Mouse (Mus musculus) stomach, embryonic 16.5 days (tissue): ENCODE results near the gene Aoc2. TPM values are rescaled to one million over a fixed set of nuclear protein-coding genes. Genes with fewer than 3 reads are reported as not detected.

ENCODE experiments used
- ATAC-seq: fragments of 200-750 bp; cut with Nextera tagmentation; 2 replicates; pipeline ENCODE4 v1.8.0; 2017; ENCODE audit warnings: moderate number of reproducible peaks, moderate TSS enrichment; ENCODE audit not compliant: insufficient read depth, low FRiP score
- H3K27ac ChIP-seq: fragments of 300-500 bp; sonication (generic); 2 replicates; pipeline ENCODE4 v1.5.1; 2014; ENCODE audit warnings: low read length
- H3K27me3 ChIP-seq: fragments of 300-500 bp; sonication (generic); 2 replicates; pipeline ENCODE4 v1.6.1; 2014; ENCODE audit warnings: low read length, control low read depth, mixed read lengths; ENCODE audit not compliant: control insufficient read depth, insufficient read depth
- H3K36me3 ChIP-seq: fragments of 300-500 bp; sonication (generic); 2 replicates; pipeline ENCODE4 v1.6.1; 2014; ENCODE audit warnings: low read length; ENCODE audit not compliant: control insufficient read depth, insufficient read depth
- H3K4me1 ChIP-seq: fragments of 300-500 bp; sonication (generic); 2 replicates; pipeline ENCODE4 v1.6.1; 2014; ENCODE audit warnings: low read length, control low read depth, mixed read lengths; ENCODE audit not compliant: control insufficient read depth, insufficient read depth
- H3K4me2 ChIP-seq: fragments of 300-500 bp; sonication (generic); 2 replicates; pipeline ENCODE4 v1.6.1; 2014; ENCODE audit warnings: low read depth, low read length, mixed read lengths
- H3K4me3 ChIP-seq: fragments of 300-500 bp; sonication (generic); replicated peaks from 2 replicates; pipeline ENCODE4 v1.5.1; 2014; ENCODE audit warnings: mild to moderate bottlenecking, low read length
- H3K9ac ChIP-seq: fragments of 300-500 bp; sonication (generic); 2 replicates; pipeline ENCODE4 v1.6.1; 2014; ENCODE audit warnings: low read length
- H3K9me3 ChIP-seq: fragments of 300-500 bp; sonication (generic); replicated peaks from 2 replicates; pipeline ENCODE4 v1.6.1; 2016; ENCODE audit warnings: low read length, control low read depth; ENCODE audit not compliant: control insufficient read depth
- WGBS: fragments of 180-500 bp; shearing (Covaris S2); extraction: QIAGEN DNeasy Blood & Tissue Kit; methylation state at CpG from one replicate; pipeline ENCODE4 v1.1.7; 2014; 5-methylcytosine and 5-hydroxymethylcytosine counted together
- polyA plus RNA-seq: library from polyadenylated mRNA; unstranded; fragments of >200 nt; fragmentation: Nextera tagmentation; extraction: Ambion mirVana; gene quantifications from 2 replicates; pipeline ENCODE4 v1.2.1, GENCODE M21; 2015

Aoc2 gene
- polyA plus RNA-seq, 1 experiment from 2014 or later: 1.4 TPM

DNA sequence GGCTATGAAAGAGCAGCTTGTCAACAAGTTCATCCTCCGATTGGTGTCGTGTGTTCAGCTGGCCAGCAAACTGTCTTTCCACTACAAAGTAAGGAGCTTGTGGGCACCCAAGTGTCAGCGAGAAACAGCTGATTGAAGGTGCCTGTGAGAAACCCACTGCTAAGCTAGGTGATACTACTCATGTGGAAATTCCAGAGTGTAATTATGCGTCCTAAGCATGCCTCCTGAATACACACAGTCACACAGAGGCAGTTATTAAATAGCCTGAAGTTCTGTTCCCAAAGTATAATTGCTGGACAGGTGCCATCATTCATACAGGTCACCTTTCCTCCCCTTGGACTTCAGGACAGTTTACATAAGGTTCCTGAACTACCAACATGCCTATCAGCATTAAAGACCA lies 41.1 kb upstream of the Aoc2 start:
- H3K9ac ChIP-seq: no peak overlapping the region
- 64% methylated on average over 4 of the region's 4 CpGs for WGBS

DNA sequence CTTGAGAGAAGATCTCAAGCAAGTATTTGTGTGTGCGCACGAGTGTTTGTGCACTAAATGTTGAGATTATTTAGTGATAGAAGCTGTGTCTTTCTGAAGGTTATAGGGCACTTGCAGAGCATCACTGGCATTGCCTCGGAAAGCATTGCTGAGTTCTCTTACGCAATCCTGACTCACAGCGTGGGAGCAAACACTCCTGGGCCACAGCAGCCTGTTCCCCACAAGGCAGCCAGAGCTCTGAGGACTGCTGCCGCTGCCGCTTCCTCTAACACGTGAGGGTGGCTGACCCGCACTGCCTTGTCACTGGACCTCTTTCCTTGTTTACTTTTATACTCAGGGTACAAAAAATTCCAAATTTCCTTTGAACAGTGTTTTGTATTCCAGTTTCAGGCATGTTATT lies 37.6 kb upstream of the Aoc2 start:
- peaks cover 10% of the 10 kb centered on the region; the same call in 1 of the 2 replicates for H3K4me1 ChIP-seq
- no peaks in the 10 kb centered on the region for H3K27me3 ChIP-seq
- WGBS: 74% methylated on average over 9 of the region's 9 CpGs
- peaks cover 6% of the 10 kb centered on the region for H3K36me3 ChIP-seq
- ATAC-seq: no peak
- H3K9me3 ChIP-seq: no peaks in the 10 kb centered on the region
- H3K9ac ChIP-seq: no peak overlapping the region
- H3K27ac ChIP-seq: no peak overlapping the region
- H3K4me2 ChIP-seq: no peak overlapping the region
- H3K4me3 ChIP-seq: no peak overlapping the region

More for the DNA sequence above, 41.1 kb upstream of the Aoc2 start:
- no peak for ATAC-seq
- no peaks in the 10 kb centered on the region; the same call in 1 of the 2 replicates for H3K36me3 ChIP-seq
- no peak overlapping the region for H3K27ac ChIP-seq
- no peaks in the 10 kb centered on the region for H3K9me3 ChIP-seq
- H3K4me2 ChIP-seq: no peak overlapping the region
- H3K27me3 ChIP-seq: no peaks in the 10 kb centered on the region
- H3K4me3 ChIP-seq: no peak overlapping the region
- H3K4me1 ChIP-seq: peaks cover 14% of the 10 kb centered on the region

DNA sequence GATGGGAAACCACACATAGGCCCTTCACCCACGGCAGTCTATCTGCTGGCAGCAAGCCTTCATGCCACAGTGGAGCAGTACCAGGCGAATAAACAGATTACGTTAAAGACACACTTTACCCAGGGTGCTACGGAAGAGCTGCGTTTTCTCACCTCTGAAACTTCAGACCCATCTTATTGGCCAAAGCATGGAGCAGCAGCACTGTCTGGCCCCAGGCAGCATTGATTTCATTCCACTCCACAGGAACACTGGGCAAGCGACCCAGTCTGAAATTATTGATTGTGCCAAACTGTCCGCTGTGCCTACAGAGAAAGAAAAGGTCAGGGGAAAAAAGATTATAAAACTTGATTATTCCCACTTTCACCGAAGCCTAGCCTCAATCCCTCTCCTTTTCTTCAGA lies 33.6 kb upstream of the Aoc2 start:
- WGBS: 93% methylated on average over 8 of the region's 8 CpGs
- Histone ChIP-seq H3K27me3 (no peaks in the 10 kb centered on the region), H3K9ac (no peak overlapping the region), H3K9me3 (no peaks in the 10 kb centered on the region), H3K4me3 (no peak overlapping the region), H3K36me3 (peaks cover 13% of the 10 kb centered on the region), H3K4me2 (no peak overlapping the region), H3K4me1 (no peaks in the 10 kb centered on the region), H3K27ac (no peak overlapping the region)
- ATAC-seq: no peak

DNA sequence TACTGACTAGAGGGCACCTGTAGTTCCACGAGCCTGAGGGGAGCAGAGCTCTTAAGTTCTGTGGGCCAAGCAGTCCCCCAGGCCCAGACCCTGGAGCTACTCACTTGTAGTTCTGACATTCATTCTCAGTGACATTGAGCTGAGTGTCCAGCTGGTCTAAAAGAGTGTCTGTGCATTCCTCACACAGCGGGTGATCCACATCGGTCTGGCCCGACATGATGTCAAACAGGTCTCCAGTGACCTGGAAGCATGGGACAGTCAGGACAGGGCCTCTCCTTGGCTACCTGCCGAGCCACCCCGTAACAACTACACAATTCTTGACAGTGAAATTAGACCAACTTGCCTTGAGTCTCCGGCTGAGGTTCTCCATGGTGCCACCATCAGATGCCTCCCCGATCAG lies 29.7 kb upstream of the Aoc2 start:
- 94% methylated on average over 8 of the region's 8 CpGs for WGBS
- Histone ChIP-seq H3K4me1 (no peaks in the 10 kb centered on the region), H3K27ac (no peak overlapping the region), H3K36me3 (peaks cover 13% of the 10 kb centered on the region; the same call in 1 of the 2 replicates), H3K9ac (no peak overlapping the region), H3K9me3 (no peaks in the 10 kb centered on the region), H3K4me2 (no peak overlapping the region), H3K4me3 (no peak overlapping the region), H3K27me3 (no peaks in the 10 kb centered on the region)
- ATAC-seq: no peak

DNA sequence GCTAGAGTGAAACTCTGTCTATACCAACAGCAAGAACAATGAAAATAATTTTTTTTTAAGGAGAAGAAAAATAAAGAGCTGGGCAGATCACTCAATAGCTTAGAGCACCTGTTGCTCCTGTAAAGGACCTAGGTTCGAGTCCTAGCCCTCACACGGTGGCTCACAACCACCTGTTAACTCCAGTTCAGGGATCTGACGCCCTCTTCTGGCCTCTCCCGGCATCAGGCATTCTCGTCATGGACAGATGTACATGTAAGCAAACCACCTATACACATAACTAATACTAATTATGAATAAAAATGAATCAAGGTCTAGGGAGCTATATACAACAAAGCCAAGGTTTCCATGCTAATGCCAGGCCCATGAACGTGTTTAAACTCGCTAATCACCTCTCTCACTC lies 24.0 kb upstream of the Aoc2 start:
- peak overlapping the region; percentile 93 for H3K4me3 ChIP-seq
- peaks cover 9% of the 10 kb centered on the region; the same call in 1 of the 2 replicates for H3K4me1 ChIP-seq
- WGBS: 60% methylated on average over 7 of the region's 7 CpGs
- peak overlapping the region; percentile 98 for H3K4me2 ChIP-seq
- H3K27me3 ChIP-seq: no peaks in the 10 kb centered on the region
- ATAC-seq: no peak
- H3K36me3 ChIP-seq: no peaks in the 10 kb centered on the region
- H3K27ac ChIP-seq: no peak overlapping the region
- peak overlapping the region; percentile 91; the same call in 1 of the 2 replicates for H3K9ac ChIP-seq
- H3K9me3 ChIP-seq: no peaks in the 10 kb centered on the region

DNA sequence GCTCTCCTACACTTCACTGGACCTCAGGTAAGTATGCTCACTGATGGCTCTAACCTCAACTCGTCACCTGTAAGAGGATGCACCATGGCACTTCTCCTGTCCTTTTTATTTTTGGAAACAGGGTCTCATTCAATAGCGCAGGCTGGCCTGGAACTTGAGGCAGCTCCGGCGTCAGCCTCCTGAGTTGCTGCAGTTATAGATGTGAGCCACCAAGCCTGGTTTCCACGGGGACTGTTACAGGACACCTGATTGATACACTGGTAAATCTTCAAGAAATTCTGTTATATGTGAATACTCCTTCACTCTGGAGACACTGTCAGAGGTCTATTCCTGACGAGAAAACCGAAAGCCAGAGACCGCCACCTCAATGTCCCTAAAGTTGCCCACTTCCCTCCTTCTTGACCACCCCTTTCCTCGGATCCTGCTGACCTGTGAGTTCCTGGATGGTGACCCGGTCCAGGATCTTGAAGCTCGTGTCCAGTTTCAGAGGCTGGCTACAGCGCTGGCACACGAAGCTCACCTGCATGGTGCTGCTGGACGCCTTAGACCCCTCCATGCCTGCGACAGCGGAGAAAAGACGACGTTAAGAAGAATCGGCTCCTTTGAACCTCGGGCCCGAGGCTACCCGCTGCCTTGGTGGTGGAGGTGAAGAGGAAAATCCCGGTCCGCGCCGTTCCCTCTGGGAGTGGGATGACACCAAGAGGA lies 23.4 kb upstream of the Aoc2 start:
- H3K27me3 ChIP-seq: no peaks in the 10 kb centered on the region
- 0 out of 2 replicates have a peak, but pooled peaks have one; percentile 15 for ATAC-seq
- H3K4me1 ChIP-seq: peaks cover 9% of the 10 kb centered on the region; the same call in 1 of the 2 replicates
- no peaks in the 10 kb centered on the region for H3K9me3 ChIP-seq
- H3K9ac ChIP-seq: peak overlapping the region; percentile 91
- H3K4me3 ChIP-seq: peak overlapping the region; percentile 93
- H3K27ac ChIP-seq: peak overlapping the region; percentile 61
- peak overlapping the region; percentile 98 for H3K4me2 ChIP-seq
- 12% methylated on average over 26 of the region's 26 CpGs for WGBS
- H3K36me3 ChIP-seq: no peaks in the 10 kb centered on the region

DNA sequence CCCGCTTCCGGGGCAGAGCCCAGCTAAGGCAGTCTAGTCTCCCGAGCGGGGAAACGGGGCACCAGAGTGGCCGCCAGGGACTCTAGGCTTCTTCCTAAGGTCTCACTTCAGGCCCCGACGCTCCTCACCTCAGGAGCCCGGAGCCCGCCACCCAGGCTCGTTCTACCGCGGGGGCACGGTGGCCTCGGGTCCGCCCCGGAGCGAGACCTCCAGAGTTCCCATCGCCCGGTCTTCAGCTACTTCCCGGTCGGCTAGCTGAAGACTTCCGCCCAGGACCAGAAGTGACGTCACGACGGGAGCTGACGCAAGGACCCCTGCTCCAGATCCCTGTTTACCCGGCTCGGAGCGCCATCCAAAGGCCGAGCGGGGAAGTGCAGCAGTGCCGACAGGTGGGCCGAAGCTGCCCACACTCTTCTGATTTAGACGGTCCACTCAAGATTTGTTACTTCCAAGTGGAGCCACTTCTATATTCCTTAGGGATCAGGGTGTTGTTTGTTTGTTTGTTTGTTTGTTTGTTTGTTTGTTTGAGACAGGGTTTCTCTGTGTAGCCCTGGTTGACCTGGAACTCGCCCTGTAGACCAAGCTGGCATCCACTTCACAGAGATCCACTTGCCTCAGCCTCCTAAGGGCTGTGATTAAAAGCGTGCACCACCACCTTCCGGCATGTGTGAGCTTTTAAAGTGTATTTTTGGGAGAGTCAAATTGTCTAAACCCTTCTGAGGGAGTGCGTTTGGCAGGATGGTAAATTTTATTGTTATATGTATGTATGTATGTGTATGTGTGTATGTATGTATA lies 22.7 kb upstream of the Aoc2 start, which contains the start of gene Becn1:
Becn1 (minus strand) TSS at position 283 of the 795 bp plus-strand sequence.
- H3K9ac ChIP-seq: peak within 1 kb of the TSS; percentile 91
- peak within 1 kb of the TSS; percentile 98 for H3K4me2 ChIP-seq
- peak within 1 kb of the TSS; percentile 93 for H3K4me3 ChIP-seq
- 6% methylated on average over 39 of the region's 39 CpGs for WGBS
- peaks cover 9% of the 10 kb centered on the region; the same call in 1 of the 2 replicates for H3K4me1 ChIP-seq
- peak; percentile 94 for ATAC-seq
- H3K36me3 ChIP-seq: no peaks in the 10 kb centered on the region
- no peaks in the 10 kb centered on the region for H3K27me3 ChIP-seq
- H3K27ac ChIP-seq: peak within 1 kb of the TSS; percentile 61
- H3K9me3 ChIP-seq: no peaks in the 10 kb centered on the region

DNA sequence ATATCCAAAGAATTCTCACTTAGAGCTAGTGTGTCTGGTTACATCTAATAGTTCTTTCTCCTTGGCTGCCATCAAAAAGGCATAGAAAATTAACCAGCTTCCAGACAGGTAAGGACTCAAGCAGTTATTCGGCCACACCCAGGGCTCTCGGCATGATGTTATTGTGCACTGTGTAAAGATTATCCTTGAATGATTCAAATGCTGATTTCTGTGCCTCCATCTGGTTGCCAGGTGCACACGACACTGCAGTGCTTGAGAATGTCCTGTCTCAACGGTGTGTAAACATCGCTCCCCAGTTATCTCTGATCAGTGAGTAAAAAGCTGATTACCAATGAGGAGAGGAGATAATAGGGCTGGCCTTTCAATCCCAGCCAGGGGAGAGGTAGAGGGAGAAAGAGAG lies 17.1 kb upstream of the Aoc2 start:
- Histone ChIP-seq H3K27me3 (no peaks in the 10 kb centered on the region), H3K4me2 (no peak overlapping the region), H3K9ac (0 out of 2 replicates have a peak overlapping the region, but pooled peaks have one; percentile 14), H3K36me3 (no peaks in the 10 kb centered on the region), H3K27ac (no peak overlapping the region), H3K4me3 (no peak overlapping the region), H3K4me1 (no peaks in the 10 kb centered on the region), H3K9me3 (no peaks in the 10 kb centered on the region)
- ATAC-seq: 0 out of 2 replicates have a peak, but pooled peaks have one; percentile 17
- WGBS: 24% methylated on average over 5 of the region's 5 CpGs

DNA sequence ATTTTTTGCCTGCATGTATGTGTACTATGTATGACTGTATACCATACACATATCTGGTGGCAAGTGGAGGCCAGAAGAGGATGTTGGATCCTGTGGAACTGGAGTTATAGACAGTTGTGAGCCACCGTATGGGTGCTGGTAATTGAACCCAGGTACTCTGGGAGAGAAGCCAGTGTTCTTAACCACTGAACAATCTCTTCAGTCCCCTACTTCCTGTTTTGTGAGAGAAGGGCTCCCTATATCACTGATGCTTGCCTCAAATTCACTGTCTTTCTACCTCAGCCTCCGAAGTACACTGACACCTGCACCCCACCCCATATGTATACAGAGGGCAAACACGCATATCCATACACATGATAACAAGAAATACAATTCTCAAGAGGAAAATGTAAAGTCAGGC lies 13.8 kb upstream of the Aoc2 start:
- no peaks in the 10 kb centered on the region for H3K36me3 ChIP-seq
- no peak for ATAC-seq
- no peaks in the 10 kb centered on the region for H3K9me3 ChIP-seq
- no peaks in the 10 kb centered on the region for H3K27me3 ChIP-seq
- H3K4me3 ChIP-seq: no peak overlapping the region
- no peaks in the 10 kb centered on the region for H3K4me1 ChIP-seq
- H3K27ac ChIP-seq: no peak overlapping the region
- 83% methylated on average over 3 of the region's 3 CpGs for WGBS
- no peak overlapping the region for H3K4me2 ChIP-seq
- H3K9ac ChIP-seq: no peak overlapping the region
